ENCODE assay signal across 25 mouse cellular contexts in genomic region chr16:35047272-35047969, GRCm38 (mm10). TPM values are rescaled to one million over a fixed set of nuclear protein-coding genes. Genes with fewer than 3 reads are reported as not detected.
DNase-seq lines count a peak whose midpoint lies in the region; ATAC-seq and TF ChIP-seq lines count a peak whose summit lies in the region.
"Had no signal": no experiment of that assay in that cellular context is flagged by ENCODE, and none has a peak within 500 bp of the region (broad histone marks: within the 10 kb centered on the region; RNA-seq: fewer than 3 reads in every experiment).

No protein-coding gene starts in this region.

- no peaks in the 10 kb centered on the region; the same call in 1 of the 2 replicates for H3K79me2 ChIP-seq in liver, adult 2 months (ENCODE audit: control insufficient read depth, insufficient read depth, low read length)

- peaks cover 26% of the 10 kb centered on the region for H3K4me1 ChIP-seq in liver, adult 2 months (ENCODE audit: control insufficient read depth, insufficient read depth, low read length)
- 0 out of 2 replicates have a peak, but pooled peaks cover 7% of the 10 kb centered on the region for H3K4me1 ChIP-seq in liver, embryonic 11.5 days (replicated peaks; ENCODE audit: control insufficient read depth, insufficient read depth, low read length)
- H3K4me1 ChIP-seq in bone marrow, adult 2 months (ENCODE audit: control insufficient read depth, insufficient read depth, low read length), result peaks cover 3% of the 10 kb centered on the region
- H3K4me1 ChIP-seq in liver, embryonic 13.5 days (replicated peaks), result peaks cover 28% of the 10 kb centered on the region
- H3K4me1 ChIP-seq: limb, embryonic 12.5 days had no signal

- no peaks in the 10 kb centered on the region for H3K27me3 ChIP-seq in liver, adult 2 months (ENCODE audit: control insufficient read depth, insufficient read depth, low read length)
- no peaks in the 10 kb centered on the region for H3K27me3 ChIP-seq in liver, embryonic 11.5 days (replicated peaks; ENCODE audit: control insufficient read depth, insufficient read depth, low read length)
- H3K27me3 ChIP-seq in liver, embryonic 13.5 days, result no peaks in the 10 kb centered on the region
- H3K27me3 ChIP-seq: embryonic facial prominence, embryonic 12.5 days; forebrain, embryonic 13.5 days; heart, embryonic 12.5 days; hindbrain, embryonic 12.5 days; limb, embryonic 12.5 days; neural tube, embryonic 15.5 days; Patski had no signal

- no peak for ATAC-seq in liver, embryonic 11.5 days (replicated peaks; ENCODE audit: low FRiP score)
- ATAC-seq in liver, embryonic 13.5 days (ENCODE audit: low read depth), result no peak
- ATAC-seq in megakaryocyte progenitor cell, adult 5-6 weeks (replicated peaks; ENCODE audit: poor library complexity), result peak; percentile 99
- ATAC-seq: CD4-positive, CD25-positive, alpha-beta regulatory T cell, adult 4 months; forebrain, embryonic 13.5 days; Patski had no signal

- H3K4me2 ChIP-seq in liver, embryonic 11.5 days, result no peak overlapping the region
- H3K4me2 ChIP-seq in liver, embryonic 13.5 days, result no peak overlapping the region
- H3K4me2 ChIP-seq: embryonic facial prominence, embryonic 12.5 days; forebrain, embryonic 13.5 days; heart, embryonic 12.5 days; hindbrain, embryonic 12.5 days; limb, embryonic 12.5 days; neural tube, embryonic 15.5 days had no signal

- no peaks in the 10 kb centered on the region for H3K9me3 ChIP-seq in liver, embryonic 11.5 days (ENCODE audit: control insufficient read depth, low read length)
- no peaks in the 10 kb centered on the region for H3K9me3 ChIP-seq in liver, embryonic 13.5 days (replicated peaks)
- H3K9me3 ChIP-seq: embryonic facial prominence, embryonic 12.5 days; forebrain, embryonic 13.5 days; heart, embryonic 12.5 days; hindbrain, embryonic 12.5 days; limb, embryonic 12.5 days; neural tube, embryonic 15.5 days had no signal

- 47% methylated on average over 6 of the region's 6 CpGs for WGBS in liver, adult 2 months
- 72% methylated on average over 6 of the region's 6 CpGs for WGBS in liver, embryonic 11.5 days
- WGBS in bone marrow, adult 2 months, result 52% methylated on average over 6 of the region's 6 CpGs
- 61% methylated on average over 6 of the region's 6 CpGs for WGBS in liver, embryonic 13.5 days (ENCODE audit: insufficient replicate concordance)

- peak; percentile 99 for DNase-seq in liver, adult 2 months (ENCODE audit: extremely low read depth, low read depth, low spot score)
- no peak for DNase-seq in liver, embryonic 11.5 days (ENCODE audit: low spot score)
- no peak for DNase-seq in liver, embryonic 13.5 days
- DNase-seq in spleen, adult 12 weeks (ENCODE audit: low spot score), result no peak
- DNase-seq in Muller cell, postnatal 12 days (ENCODE audit: inconsistent ontology term), result no peak
- no peak for DNase-seq in layer of hippocampus, adult 2 months (ENCODE audit: low spot score in 2 of 2)
- DNase-seq: adrenal gland, postnatal 36 days; cerebellum, adult 11-12 months; cerebellum, postnatal 10 days; gastrocnemius, adult 2 months; heart, adult 18-20 months; heart, postnatal 10 days; kidney, adult 11 months; lung, adult 2 months had no signal

- H3K9ac ChIP-seq in liver, adult 2 months (ENCODE audit: low read depth, low read length), result 0 out of 2 replicates have a peak overlapping the region, but pooled peaks have one; percentile 3
- no peak overlapping the region for H3K9ac ChIP-seq in liver, embryonic 11.5 days (ENCODE audit: low read depth, low read length)
- no peak overlapping the region for H3K9ac ChIP-seq in liver, embryonic 13.5 days
- H3K9ac ChIP-seq: embryonic facial prominence, embryonic 12.5 days; forebrain, embryonic 13.5 days; heart, embryonic 12.5 days; hindbrain, embryonic 12.5 days; limb, embryonic 12.5 days; neural tube, embryonic 15.5 days had no signal

- TF ChIP-seq POLR2A in liver, adult 2 months (IDR thresholded peaks at IDR 0.05; ENCODE audit: extremely low read depth, insufficient read depth, low read length), result no peak
- TF ChIP-seq POLR2A in bone marrow, adult 2 months (IDR thresholded peaks at IDR 0.05; ENCODE audit: borderline replicate concordance, control insufficient read depth, low read depth, low read length), result no peak

- H3K4me3 ChIP-seq in liver, adult 2 months (ENCODE audit: insufficient read depth, low read depth, low read length), result no peak overlapping the region
- H3K4me3 ChIP-seq in liver, embryonic 11.5 days (ENCODE audit: low read depth, low read length), result no peak overlapping the region
- no peak overlapping the region for H3K4me3 ChIP-seq in bone marrow, adult 2 months (replicated peaks; ENCODE audit: control insufficient read depth, low read depth, low read length)
- H3K4me3 ChIP-seq in liver, embryonic 13.5 days (replicated peaks), result no peak overlapping the region
- no peak overlapping the region for H3K4me3 ChIP-seq in layer of hippocampus, adult 2 months
- H3K4me3 ChIP-seq: embryonic facial prominence, embryonic 12.5 days; erythroblast, embryonic 14.5 days; forebrain, embryonic 13.5 days; gastrocnemius, adult 2 months; heart, embryonic 12.5 days; hindbrain, embryonic 12.5 days; limb, embryonic 12.5 days; neural tube, embryonic 15.5 days had no signal

- peak overlapping the region; percentile 96 for H3K27ac ChIP-seq in liver, adult 2 months (replicated peaks; ENCODE audit: insufficient read depth, low read depth, low read length)
- H3K27ac ChIP-seq in liver, embryonic 11.5 days (ENCODE audit: low read depth, low read length), result no peak overlapping the region
- peak overlapping the region; percentile 87 for H3K27ac ChIP-seq in bone marrow, adult 2 months (ENCODE audit: control insufficient read depth, insufficient read depth, low read depth, low read length, poor library complexity)
- peak overlapping the region; percentile 2; the same call in 1 of the 2 replicates for H3K27ac ChIP-seq in liver, embryonic 13.5 days
- no peak overlapping the region for H3K27ac ChIP-seq in layer of hippocampus, adult 2 months
- H3K27ac ChIP-seq: embryonic facial prominence, embryonic 12.5 days; forebrain, embryonic 13.5 days; gastrocnemius, adult 2 months; hindbrain, embryonic 12.5 days; limb, embryonic 12.5 days; neural tube, embryonic 15.5 days had no signal

- peaks cover 6% of the 10 kb centered on the region for H3K36me3 ChIP-seq in liver, adult 2 months (ENCODE audit: control insufficient read depth, insufficient read depth, low read length)
- no peaks in the 10 kb centered on the region for H3K36me3 ChIP-seq in liver, embryonic 11.5 days (ENCODE audit: control insufficient read depth, insufficient read depth, low read length)
- H3K36me3 ChIP-seq in liver, embryonic 13.5 days, result peaks cover 27% of the 10 kb centered on the region
- H3K36me3 ChIP-seq: embryonic facial prominence, embryonic 12.5 days had no signal

- no peak for TF ChIP-seq CTCF in liver, adult 2 months (IDR thresholded peaks at IDR 0.05; ENCODE audit: low read depth, low read length)
- no peak for TF ChIP-seq CTCF in bone marrow, adult 2 months (IDR thresholded peaks at IDR 0.05; ENCODE audit: control insufficient read depth, insufficient read depth, low read length)
- no peak for TF ChIP-seq CTCF in layer of hippocampus, adult 2 months (conservative IDR thresholded peaks at IDR 0.05)

RNA-seq across cellular contexts. Expression of gene Hacd2, which starts 25.2 kb away (rescaled TPM):
- 19.8 and 23.8 TPM in 2 replicates for total RNA-seq in liver, adult 2 months (2014; rRNA removed)
- polyA plus RNA-seq in liver, adult 2 months (2012; rRNA removed), result 70.7 and 88.9 TPM in 2 replicates
- 49.1 and 50.2 TPM in 2 replicates for polyA plus RNA-seq in liver, embryonic 11.5 days (2014; fragmentation: Nextera tagmentation; extraction: Ambion mirVana)
- 2.7 and 10.6 TPM in 2 replicates for polyA plus RNA-seq in bone marrow, adult 2 months (2011; ENCODE audit: insufficient read depth, insufficient read length, low replicate concordance, missing spikeins)
- polyA plus RNA-seq in liver, embryonic 13.5 days (2015; fragmentation: Nextera tagmentation; extraction: Ambion mirVana), result 82.4 and 84.9 TPM in 2 replicates
- total RNA-seq in megakaryocyte progenitor cell, adult 5-6 weeks (2015), result 75.9 and 108 TPM in 2 replicates
- total RNA-seq in megakaryocyte progenitor cell, adult 5-6 weeks (2017), result 11.0 and 12.2 TPM in 2 replicates
- total RNA-seq in layer of hippocampus, adult 2 months (2021), result 10 to 100 TPM; 32.7 to 41.7 TPM

Comparison
In these comparisons a context has a peak if more than half of its experiments do, and no peak if none do; other contexts are left out.
1. H3K27ac ChIP-seq: peak in liver, adult 2 months (single experiment), bone marrow, adult 2 months (single experiment) and liver, embryonic 13.5 days (single experiment); none in liver, embryonic 11.5 days (single experiment) and layer of hippocampus, adult 2 months (single experiment).